In genomic region chr1:35579992-35580391, GRCm38 (mm10) we compare ENCODE assay signal across 23 mouse cellular contexts.
DNase-seq lines count a peak whose midpoint lies in the region; ATAC-seq and TF ChIP-seq lines count a peak whose summit lies in the region.
"Had no signal": no experiment of that assay in that cellular context is flagged by ENCODE, and none has a peak within 500 bp of the region (broad histone marks: within the 10 kb centered on the region; RNA-seq: fewer than 3 reads in every experiment).

No protein-coding gene starts in this region.

- no peak overlapping the region for H3K4me3 ChIP-seq in limb, embryonic 13.5 days
- H3K4me3 ChIP-seq in limb, embryonic 10.5 days: no peak overlapping the region
- H3K4me3 ChIP-seq in embryonic fibroblast, embryonic 13.5 days (ENCODE audit: insufficient read depth, low read length): no peak overlapping the region
- H3K4me3 ChIP-seq: forebrain, embryonic 13.5 days; heart, adult 2 months; heart, embryonic 15.5 days; hindbrain, embryonic 13.5 days had no signal

- H3K36me3 ChIP-seq in limb, embryonic 13.5 days: no peaks in the 10 kb centered on the region
- no peaks in the 10 kb centered on the region for H3K36me3 ChIP-seq in limb, embryonic 10.5 days
- H3K36me3 ChIP-seq: heart, embryonic 15.5 days; hindbrain, embryonic 13.5 days had no signal

- H3K27me3 ChIP-seq in limb, embryonic 13.5 days: no peaks in the 10 kb centered on the region
- H3K27me3 ChIP-seq in limb, embryonic 10.5 days (ENCODE audit: low read depth, poor library complexity, severe bottlenecking): no peaks in the 10 kb centered on the region
- H3K27me3 ChIP-seq: forebrain, embryonic 13.5 days; heart, embryonic 15.5 days; hindbrain, embryonic 13.5 days; Patski had no signal

- WGBS in limb, embryonic 13.5 days: 41% methylated on average over 4 of the region's 4 CpGs
- WGBS in limb, embryonic 10.5 days: 71% methylated on average over 4 of the region's 4 CpGs

- ATAC-seq in limb, embryonic 13.5 days (ENCODE audit: low FRiP score, low read depth): peak; percentile 41; the same call in 1 of the 2 replicates
- ATAC-seq in activated CD4-positive, CD25-positive, alpha-beta regulatory T cell, adult 4 months: peak; percentile 25
- ATAC-seq: forebrain, embryonic 13.5 days; forebrain, postnatal 0 days; hindbrain, postnatal 0 days; intestine, embryonic 16.5 days; Patski had no signal

- H3K27ac ChIP-seq in limb, embryonic 13.5 days: no peak overlapping the region
- no peak overlapping the region for H3K27ac ChIP-seq in limb, embryonic 10.5 days
- peak overlapping the region; percentile 6; the same call in 1 of the 2 replicates for H3K27ac ChIP-seq in embryonic fibroblast, embryonic 13.5 days (ENCODE audit: insufficient read depth, low read length)
- H3K27ac ChIP-seq: forebrain, embryonic 13.5 days; heart, adult 2 months; heart, embryonic 15.5 days; hindbrain, embryonic 13.5 days; hindbrain, postnatal 0 days had no signal

- no peak for TF ChIP-seq POLR2A in embryonic fibroblast, embryonic 13.5 days (IDR thresholded peaks at IDR 0.05; ENCODE audit: low read depth, low read length)

- no peaks in the 10 kb centered on the region for H3K9me3 ChIP-seq in limb, embryonic 13.5 days
- H3K9me3 ChIP-seq in limb, embryonic 10.5 days (replicated peaks): no peaks in the 10 kb centered on the region
- H3K9me3 ChIP-seq: forebrain, embryonic 13.5 days; heart, embryonic 15.5 days; hindbrain, embryonic 13.5 days had no signal

- peaks cover 15% of the 10 kb centered on the region for H3K4me1 ChIP-seq in limb, embryonic 13.5 days
- peaks cover 21% of the 10 kb centered on the region for H3K4me1 ChIP-seq in limb, embryonic 10.5 days
- H3K4me1 ChIP-seq in embryonic fibroblast, embryonic 13.5 days (ENCODE audit: control insufficient read depth, insufficient read depth, low read length): peaks cover 2% of the 10 kb centered on the region; the same call in 1 of the 2 replicates
- H3K4me1 ChIP-seq: forebrain, embryonic 13.5 days; heart, embryonic 15.5 days; hindbrain, embryonic 13.5 days had no signal

- no peak for TF ChIP-seq CTCF in embryonic fibroblast, embryonic 13.5 days (IDR thresholded peaks at IDR 0.05; ENCODE audit: borderline replicate concordance, insufficient read depth, low read length)

- H3K4me2 ChIP-seq in limb, embryonic 13.5 days (replicated peaks): no peak overlapping the region
- H3K4me2 ChIP-seq: forebrain, embryonic 13.5 days; heart, embryonic 11.5 days; heart, embryonic 15.5 days; hindbrain, embryonic 13.5 days had no signal

- DNase-seq in limb, embryonic 10.5 days (ENCODE audit: low spot score): no peak
- peak; percentile 18 for DNase-seq in mesoderm, embryonic 11.5 days (ENCODE audit: low read depth, low spot score)
- no peak for DNase-seq in right cerebral cortex, postnatal 4 days
- no peak for DNase-seq in MN1 (ENCODE audit: low spot score)
- DNase-seq: adrenal gland, adult 2 months; adrenal gland, postnatal 25 days; cerebellum, adult 18-20 months; cerebellum, adult 9-11 months; cerebellum, postnatal 36 days; forebrain, postnatal 0 days; gastrocnemius, postnatal 14 days; heart, adult 2 months; heart, postnatal 14 days had no signal

- no peak overlapping the region for H3K9ac ChIP-seq in limb, embryonic 13.5 days
- H3K9ac ChIP-seq: forebrain, embryonic 13.5 days; forebrain, postnatal 0 days; heart, embryonic 15.5 days; hindbrain, embryonic 13.5 days had no signal
